Mouse (Mus musculus): ENCODE data around the gene Pde4b. TPM values are rescaled to one million over a fixed set of nuclear protein-coding genes. Genes with fewer than 3 reads are reported as not detected.

The Pde4b gene
- polyA plus RNA-seq, 1 experiment, result 21.1 TPM

DNA sequence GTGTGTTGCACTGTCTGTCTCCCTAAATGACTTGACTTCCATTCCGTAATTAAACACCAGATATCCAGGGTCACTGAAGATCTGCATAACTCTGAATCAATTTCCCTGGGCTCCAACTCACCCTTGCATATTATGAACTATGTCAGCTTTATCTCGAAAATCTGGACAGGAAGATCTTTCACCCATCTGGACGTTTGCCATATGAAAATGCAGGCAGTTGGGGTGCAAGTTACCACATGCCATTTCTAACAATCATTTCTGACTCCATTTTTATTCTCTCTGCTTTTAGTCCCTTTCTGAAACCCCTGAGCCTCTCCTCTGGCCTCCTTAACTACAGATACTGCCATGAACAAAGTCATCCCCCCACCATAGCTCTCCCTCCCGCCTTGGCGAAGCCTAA, 407.7 kb downstream of the Pde4b start:
- 56% methylated on average over 5 of the region's 5 CpGs for WGBS
- Histone ChIP-seq H3K36me3 (ENCODE audit: control insufficient read depth, insufficient read depth, low read length) (no peaks in the 10 kb centered on the region), H3K4me1 (replicated peaks; ENCODE audit: control insufficient read depth, insufficient read depth, low read length) (peaks cover 16% of the 10 kb centered on the region), H3K27ac (ENCODE audit: control insufficient read depth, insufficient read depth, low read length) (no peak overlapping the region), H3K4me3 (ENCODE audit: control insufficient read depth, insufficient read depth, low read length) (no peak overlapping the region), H3K27me3 (ENCODE audit: control insufficient read depth, insufficient read depth, low read length) (no peaks in the 10 kb centered on the region)
- DNase-seq, result no peak
- TF ChIP-seq POLR2A (IDR thresholded peaks at IDR 0.05; ENCODE audit: control insufficient read depth, extremely low read depth, insufficient read depth, low read length, poor library complexity) (no peak), CTCF (IDR thresholded peaks at IDR 0.05; ENCODE audit: borderline replicate concordance, control insufficient read depth, extremely low read depth, insufficient read depth, low read length, poor library complexity) (no peak)

DNA sequence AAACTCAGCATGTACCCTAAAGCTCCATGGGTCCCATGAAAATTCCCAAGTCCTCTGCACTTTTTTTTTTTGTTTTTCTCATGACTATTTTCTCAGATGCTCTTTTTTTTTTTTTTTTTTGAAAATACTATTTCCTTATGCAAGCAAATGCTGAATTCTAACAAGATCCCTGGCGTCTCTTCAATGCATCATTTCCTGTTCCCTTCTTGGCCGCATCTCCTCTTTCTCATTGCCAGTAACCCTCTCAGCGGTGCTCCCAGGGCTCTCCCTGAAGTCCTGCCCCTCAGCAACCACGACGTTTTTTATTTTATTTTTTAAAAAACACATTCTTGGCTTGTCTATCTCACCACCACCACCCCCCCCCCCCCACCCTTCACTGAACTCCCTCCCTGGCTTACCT, 408.1 kb downstream of the Pde4b start:
- DNase-seq, result no peak
- no peaks in the 10 kb centered on the region for H3K36me3 ChIP-seq (ENCODE audit: control insufficient read depth, insufficient read depth, low read length)
- no peak for TF ChIP-seq POLR2A (IDR thresholded peaks at IDR 0.05; ENCODE audit: control insufficient read depth, extremely low read depth, insufficient read depth, low read length, poor library complexity)
- H3K4me1 ChIP-seq (replicated peaks; ENCODE audit: control insufficient read depth, insufficient read depth, low read length), result peaks cover 16% of the 10 kb centered on the region
- no peak overlapping the region for H3K27ac ChIP-seq (ENCODE audit: control insufficient read depth, insufficient read depth, low read length)
- no peak overlapping the region for H3K4me3 ChIP-seq (ENCODE audit: control insufficient read depth, insufficient read depth, low read length)
- no peaks in the 10 kb centered on the region for H3K27me3 ChIP-seq (ENCODE audit: control insufficient read depth, insufficient read depth, low read length)
- 11% methylated on average over 5 of the region's 5 CpGs for WGBS

DNA sequence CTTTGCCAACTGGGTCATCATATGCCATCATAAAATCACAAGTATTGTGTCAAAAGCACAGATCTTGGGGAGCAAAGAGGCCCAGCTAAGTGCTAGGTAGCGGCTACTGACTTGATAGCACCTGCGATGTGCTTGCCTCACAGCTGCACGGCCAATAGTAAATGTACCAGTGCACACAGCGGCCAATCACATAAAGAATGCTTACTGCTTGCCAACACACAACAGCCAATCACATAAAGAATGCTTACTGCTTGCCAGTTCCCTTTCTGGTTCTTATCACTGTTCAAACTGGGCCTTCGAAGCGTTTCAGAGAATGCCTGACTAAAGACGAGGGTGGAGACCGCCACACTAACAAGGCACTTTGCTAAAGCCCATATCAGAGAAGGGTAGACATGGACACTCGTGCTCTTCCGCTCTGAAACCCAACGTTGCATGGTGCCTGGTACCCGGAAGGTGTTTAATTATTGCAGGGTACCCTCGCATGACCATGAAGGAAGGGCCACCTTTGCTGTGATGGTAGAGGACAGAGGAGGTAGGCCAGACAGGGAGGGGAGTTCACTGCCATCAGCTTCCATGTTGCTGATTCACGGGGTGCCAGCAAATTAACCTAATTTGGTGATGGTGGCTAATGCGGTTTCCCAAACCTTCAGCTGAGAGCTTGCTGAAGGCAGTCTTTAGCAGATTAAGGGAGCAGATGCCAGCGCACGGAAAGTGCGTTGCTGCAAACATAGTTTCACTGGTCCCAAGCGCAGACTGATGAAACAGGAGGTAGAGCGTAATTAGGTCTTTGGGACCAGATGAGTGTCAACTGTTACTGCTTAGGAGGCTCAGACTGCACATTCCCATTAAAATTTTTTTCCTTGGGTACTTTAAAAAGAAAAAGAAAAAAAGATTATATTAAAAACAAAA, 409.2 kb downstream of the Pde4b start:
- no peak overlapping the region for H3K27ac ChIP-seq (ENCODE audit: control insufficient read depth, insufficient read depth, low read length)
- WGBS, result 96% methylated on average over 20 of the region's 20 CpGs

DNA sequence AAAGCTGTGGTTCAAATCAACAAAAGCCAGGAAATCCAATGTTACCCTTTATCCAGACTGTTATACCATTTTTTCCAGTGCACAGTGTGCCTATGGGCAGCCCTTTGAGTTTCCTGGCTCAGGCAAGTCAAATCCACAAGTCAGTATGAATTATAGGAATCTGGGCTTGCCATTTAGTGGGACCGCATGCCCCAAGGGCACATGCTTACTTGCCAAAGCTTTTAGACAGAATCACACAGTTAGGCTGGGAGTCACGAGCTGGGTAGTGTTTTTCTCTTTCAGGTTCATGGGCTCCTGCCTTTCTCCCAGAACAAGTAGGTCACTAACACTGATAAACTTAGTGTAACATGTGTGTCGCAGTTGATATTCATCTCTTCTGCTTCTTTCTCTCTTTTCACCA, 409.9 kb downstream of the Pde4b start:
- 96% methylated on average over 3 of the region's 3 CpGs for WGBS

More for the DNA sequence above, 409.2 kb downstream of the Pde4b start:
- Histone ChIP-seq H3K4me3 (ENCODE audit: control insufficient read depth, insufficient read depth, low read length) (no peak overlapping the region), H3K36me3 (ENCODE audit: control insufficient read depth, insufficient read depth, low read length) (no peaks in the 10 kb centered on the region), H3K27me3 (ENCODE audit: control insufficient read depth, insufficient read depth, low read length) (no peaks in the 10 kb centered on the region), H3K4me1 (replicated peaks; ENCODE audit: control insufficient read depth, insufficient read depth, low read length) (peaks cover 10% of the 10 kb centered on the region)
- TF ChIP-seq CTCF (IDR thresholded peaks at IDR 0.05; ENCODE audit: borderline replicate concordance, control insufficient read depth, extremely low read depth, insufficient read depth, low read length, poor library complexity), result no peak
- TF ChIP-seq POLR2A (IDR thresholded peaks at IDR 0.05; ENCODE audit: control insufficient read depth, extremely low read depth, insufficient read depth, low read length, poor library complexity), result no peak
- no peak for DNase-seq

DNA sequence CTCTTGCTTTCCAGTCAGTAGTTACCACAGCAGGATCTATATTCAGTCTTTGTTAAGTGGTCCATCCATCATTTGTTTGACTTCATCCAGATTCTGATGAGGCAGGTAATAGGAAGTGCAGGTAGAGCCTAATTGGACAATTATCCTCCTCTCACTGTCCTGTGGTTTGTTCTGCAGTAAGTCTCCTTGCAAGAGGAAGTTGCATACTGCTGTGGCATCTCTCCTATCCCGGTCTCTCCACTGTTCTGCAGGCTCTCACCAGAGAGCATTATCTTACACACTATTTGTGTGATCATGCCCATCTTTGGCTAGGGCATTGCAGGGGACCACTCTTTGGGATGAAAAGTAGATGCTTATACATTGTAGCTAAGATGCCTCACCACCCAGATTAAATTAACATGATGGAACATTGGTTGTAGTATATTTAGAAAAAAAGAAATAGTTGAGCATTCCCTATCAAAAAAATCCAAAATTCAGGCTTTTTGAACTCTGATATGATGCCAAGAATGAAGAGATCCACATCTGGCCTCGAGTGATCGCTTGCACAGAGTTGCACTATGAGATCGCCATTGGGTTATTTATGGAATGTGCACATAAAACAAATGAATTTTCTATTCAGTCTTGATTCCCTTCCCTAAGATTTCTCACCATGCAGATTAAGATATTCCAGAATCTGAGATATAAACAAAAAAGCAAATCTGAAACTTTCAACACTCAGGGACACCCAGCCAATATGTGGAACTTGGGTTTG, 411.0 kb downstream of the Pde4b start:
- TF ChIP-seq POLR2A (IDR thresholded peaks at IDR 0.05; ENCODE audit: control insufficient read depth, extremely low read depth, insufficient read depth, low read length, poor library complexity) (no peak), CTCF (IDR thresholded peaks at IDR 0.05; ENCODE audit: borderline replicate concordance, control insufficient read depth, extremely low read depth, insufficient read depth, low read length, poor library complexity) (no peak)
- Histone ChIP-seq H3K27me3 (ENCODE audit: control insufficient read depth, insufficient read depth, low read length) (no peaks in the 10 kb centered on the region), H3K4me1 (replicated peaks; ENCODE audit: control insufficient read depth, insufficient read depth, low read length) (0 out of 2 replicates have a peak, but pooled peaks cover 7% of the 10 kb centered on the region), H3K36me3 (ENCODE audit: control insufficient read depth, insufficient read depth, low read length) (no peaks in the 10 kb centered on the region), H3K4me3 (ENCODE audit: control insufficient read depth, insufficient read depth, low read length) (no peak overlapping the region), H3K27ac (ENCODE audit: control insufficient read depth, insufficient read depth, low read length) (no peak overlapping the region)
- DNase-seq, result no peak
- 72% methylated on average over 4 of the region's 4 CpGs for WGBS

More for the DNA sequence above, 409.9 kb downstream of the Pde4b start:
- Histone ChIP-seq H3K4me1 (replicated peaks; ENCODE audit: control insufficient read depth, insufficient read depth, low read length) (peaks cover 10% of the 10 kb centered on the region), H3K4me3 (ENCODE audit: control insufficient read depth, insufficient read depth, low read length) (no peak overlapping the region), H3K27me3 (ENCODE audit: control insufficient read depth, insufficient read depth, low read length) (no peaks in the 10 kb centered on the region), H3K27ac (ENCODE audit: control insufficient read depth, insufficient read depth, low read length) (no peak overlapping the region), H3K36me3 (ENCODE audit: control insufficient read depth, insufficient read depth, low read length) (no peaks in the 10 kb centered on the region)
- DNase-seq, result no peak
- TF ChIP-seq CTCF (IDR thresholded peaks at IDR 0.05; ENCODE audit: borderline replicate concordance, control insufficient read depth, extremely low read depth, insufficient read depth, low read length, poor library complexity) (no peak), POLR2A (IDR thresholded peaks at IDR 0.05; ENCODE audit: control insufficient read depth, extremely low read depth, insufficient read depth, low read length, poor library complexity) (no peak)

DNA sequence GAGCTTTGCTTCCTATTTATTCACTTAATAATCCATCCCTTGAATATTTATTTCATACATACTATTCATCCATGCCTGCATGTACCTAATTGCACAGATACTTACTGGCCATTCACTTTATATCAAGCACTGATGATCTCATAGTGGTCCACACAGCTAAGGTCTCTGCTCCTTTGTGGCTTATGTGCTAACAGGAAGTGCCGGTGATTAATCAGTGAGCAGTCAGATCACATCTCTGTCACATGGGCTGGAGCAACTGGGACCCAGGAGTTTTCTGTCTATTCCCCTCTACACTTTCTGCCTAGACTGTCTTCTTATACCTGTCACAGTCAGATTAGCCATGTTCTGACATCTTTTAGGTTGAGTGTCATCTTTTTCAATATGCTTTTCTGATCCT, 411.6 kb downstream of the Pde4b start:
- Histone ChIP-seq H3K4me1 (replicated peaks; ENCODE audit: control insufficient read depth, insufficient read depth, low read length) (0 out of 2 replicates have a peak, but pooled peaks cover 7% of the 10 kb centered on the region), H3K36me3 (ENCODE audit: control insufficient read depth, insufficient read depth, low read length) (no peaks in the 10 kb centered on the region)

More for the DNA sequence above, 411.6 kb downstream of the Pde4b start:
- no peak for DNase-seq
- 70% methylated on average over 1 of the region's 1 CpGs for WGBS
- TF ChIP-seq CTCF (IDR thresholded peaks at IDR 0.05; ENCODE audit: borderline replicate concordance, control insufficient read depth, extremely low read depth, insufficient read depth, low read length, poor library complexity) (no peak), POLR2A (IDR thresholded peaks at IDR 0.05; ENCODE audit: control insufficient read depth, extremely low read depth, insufficient read depth, low read length, poor library complexity) (no peak)
- H3K4me3 ChIP-seq (ENCODE audit: control insufficient read depth, insufficient read depth, low read length), result no peak overlapping the region
- H3K27me3 ChIP-seq (ENCODE audit: control insufficient read depth, insufficient read depth, low read length), result no peaks in the 10 kb centered on the region
- H3K27ac ChIP-seq (ENCODE audit: control insufficient read depth, insufficient read depth, low read length), result no peak overlapping the region

Data from thymus, adult 2 months (tissue).